Comparison of ENCODE assay signal across 9 mouse cellular contexts in the genomic region with DNA sequence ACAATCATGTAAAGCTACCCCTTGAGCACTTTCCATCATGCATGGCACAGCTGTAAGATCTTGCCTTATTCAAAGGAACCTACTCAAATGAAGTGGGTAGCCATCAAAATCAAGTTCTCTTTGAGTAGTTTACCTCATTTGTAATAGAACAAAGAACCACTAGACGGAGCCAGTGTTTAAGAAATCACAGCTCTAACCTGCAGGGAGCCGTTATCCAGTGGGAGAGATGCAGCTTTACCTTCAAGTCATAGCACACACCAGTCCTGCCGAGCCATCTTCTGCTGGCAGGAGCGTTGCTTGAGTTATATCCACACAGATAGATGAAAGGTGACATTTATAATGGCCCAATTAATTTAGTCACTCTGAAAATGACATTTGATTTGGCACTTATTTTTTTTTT. TPM values are rescaled to one million over a fixed set of nuclear protein-coding genes. Genes with fewer than 3 reads are reported as not detected.
DNase-seq lines count a peak whose midpoint lies in the region; ATAC-seq and TF ChIP-seq lines count a peak whose summit lies in the region.
"Had no signal": no experiment of that assay in that cellular context is flagged by ENCODE, and none has a peak within 500 bp of the region (broad histone marks: within the 10 kb centered on the region; RNA-seq: fewer than 3 reads in every experiment).

No protein-coding gene starts in this region.

- no peak overlapping the region for H3K9ac ChIP-seq in MEL (ENCODE audit: control insufficient read depth, low read depth, low read length, poor library complexity, severe bottlenecking)
- H3K9ac ChIP-seq in hindbrain, embryonic 15.5 days, result no peak overlapping the region
- H3K9ac ChIP-seq in midbrain, embryonic 16.5 days (ENCODE audit: low read depth, low read length), result no peak overlapping the region
- H3K9ac ChIP-seq: lung, embryonic 15.5 days had no signal

- H3K27ac ChIP-seq in MEL (ENCODE audit: control insufficient read depth, low read depth, low read length), result no peak overlapping the region
- no peak overlapping the region for H3K27ac ChIP-seq in hindbrain, embryonic 15.5 days (replicated peaks)
- H3K27ac ChIP-seq in midbrain, embryonic 16.5 days (ENCODE audit: low read length), result no peak overlapping the region
- H3K27ac ChIP-seq: lung, embryonic 15.5 days had no signal

- H3K79me2 ChIP-seq in MEL (ENCODE audit: control insufficient read depth, insufficient read depth, low read length, poor library complexity), result no peaks in the 10 kb centered on the region

- no peaks in the 10 kb centered on the region for H3K9me3 ChIP-seq in MEL (replicated peaks; ENCODE audit: insufficient read depth, low read length)
- no peaks in the 10 kb centered on the region for H3K9me3 ChIP-seq in hindbrain, embryonic 15.5 days
- no peaks in the 10 kb centered on the region for H3K9me3 ChIP-seq in midbrain, embryonic 16.5 days (replicated peaks; ENCODE audit: control insufficient read depth, low read length, poor library complexity, severe bottlenecking)
- H3K9me3 ChIP-seq: lung, embryonic 15.5 days had no signal

- TF ChIP-seq CTCF in MEL (IDR thresholded peaks at IDR 0.05 in 2 of 3, conservative IDR thresholded peaks at IDR 0.05 in 1 of 3; ENCODE audit: control insufficient read depth in 1 of 3, insufficient read depth in 1 of 3, low read depth in 2 of 3, low read length in 3 of 3, poor library complexity in 1 of 3, severe bottlenecking in 1 of 3), result peak; percentile 7 to 75 (median 33); a peak in 4 of 6 replicates

- no peak for TF ChIP-seq POLR2A in MEL (IDR thresholded peaks at IDR 0.05; ENCODE audit: control insufficient read depth in 1 of 2, insufficient read depth in 1 of 2, low read depth in 1 of 2, low read length in 2 of 2, poor library complexity in 1 of 2)

- H3K36me3 ChIP-seq in MEL (ENCODE audit: control insufficient read depth in 1 of 2, insufficient read depth in 2 of 2, low read length in 2 of 2), result no peaks in the 10 kb centered on the region
- H3K36me3 ChIP-seq in hindbrain, embryonic 15.5 days, result no peaks in the 10 kb centered on the region
- no peaks in the 10 kb centered on the region for H3K36me3 ChIP-seq in midbrain, embryonic 16.5 days (ENCODE audit: control insufficient read depth, insufficient read depth, low read length)
- H3K36me3 ChIP-seq: lung, embryonic 15.5 days had no signal

- no peak overlapping the region for H3K4me3 ChIP-seq in MEL (ENCODE audit: control insufficient read depth in 1 of 2, insufficient read depth in 1 of 2, low read depth in 2 of 2, low read length in 2 of 2)
- no peak overlapping the region for H3K4me3 ChIP-seq in hindbrain, embryonic 15.5 days
- no peak overlapping the region for H3K4me3 ChIP-seq in midbrain, embryonic 16.5 days (ENCODE audit: low read depth, low read length)
- H3K4me3 ChIP-seq: lung, embryonic 15.5 days had no signal

- WGBS in hindbrain, embryonic 15.5 days, result 4% methylated on average over 4 of the region's 4 CpGs
- 3% methylated on average over 4 of the region's 4 CpGs for WGBS in midbrain, embryonic 16.5 days

- H3K4me2 ChIP-seq in hindbrain, embryonic 15.5 days, result no peak overlapping the region
- H3K4me2 ChIP-seq in midbrain, embryonic 16.5 days (ENCODE audit: low read length), result no peak overlapping the region; the same call in 1 of the 2 replicates
- H3K4me2 ChIP-seq: lung, embryonic 15.5 days had no signal

- TF ChIP-seq EP300 in MEL (IDR thresholded peaks at IDR 0.05; ENCODE audit: low read depth in 1 of 2, low read length in 2 of 2), result no peak

- H3K4me1 ChIP-seq in MEL (ENCODE audit: control insufficient read depth in 1 of 2, insufficient read depth in 2 of 2, low read length in 2 of 2), result no peaks in the 10 kb centered on the region
- H3K4me1 ChIP-seq in hindbrain, embryonic 15.5 days (replicated peaks), result peaks cover 34% of the 10 kb centered on the region
- peaks cover 9% of the 10 kb centered on the region; the same call in 1 of the 2 replicates for H3K4me1 ChIP-seq in midbrain, embryonic 16.5 days (ENCODE audit: control insufficient read depth, insufficient read depth, low read length)

- TF ChIP-seq RAD21 in MEL (IDR thresholded peaks at IDR 0.05; ENCODE audit: low read depth, low read length), result peak; percentile 86

- H3K27me3 ChIP-seq in MEL (ENCODE audit: control insufficient read depth in 1 of 2, insufficient read depth in 2 of 2, low read length in 2 of 2), result no peaks in the 10 kb centered on the region
- peaks cover 10% of the 10 kb centered on the region for H3K27me3 ChIP-seq in hindbrain, embryonic 15.5 days
- H3K27me3 ChIP-seq in midbrain, embryonic 16.5 days (ENCODE audit: control insufficient read depth, insufficient read depth, low read depth, low read length), result peaks cover 8% of the 10 kb centered on the region

- ATAC-seq in hindbrain, embryonic 15.5 days (ENCODE audit: low FRiP score, low read depth), result 0 out of 2 replicates have a peak, but pooled peaks have one; percentile 60
- ATAC-seq in midbrain, embryonic 16.5 days, result peak; percentile 52; the same call in 1 of the 2 replicates
- ATAC-seq in activated CD4-positive, CD25-positive, alpha-beta regulatory T cell, adult 4 months, result no peak

- peak; percentile 22 to 43 for DNase-seq in kidney, adult 8-10 months
- no peak for DNase-seq in kidney, adult 11 months
- DNase-seq in MEL (ENCODE audit: low read depth, low spot score), result peak; percentile 48
- DNase-seq in cerebellum, adult 11-12 months, result peak; percentile 62
- DNase-seq in urinary bladder, adult 2 months (ENCODE audit: low spot score), result no peak

TF ChIP-seq in MEL, 35 proteins besides CTCF, POLR2A, EP300 and RAD21:
- TF ChIP-seq SMC3 (IDR thresholded peaks at IDR 0.05; ENCODE audit: low read depth, low read length), result peak; percentile 92
- peak; percentile 79 for TF ChIP-seq ZC3H11A (IDR thresholded peaks at IDR 0.05; ENCODE audit: low read depth, low read length)
- no peak for TF ChIP-seq NELFE (IDR thresholded peaks at IDR 0.05; ENCODE audit: low read depth, low read length)

RNA-seq across cellular contexts. Expression of a gene that starts 1.5 kb away (rescaled TPM):
- total RNA-seq in MEL (2012; rRNA removed), result not detected in 2 replicates
- not detected for polyA plus RNA-seq in MEL (2012; ENCODE audit: insufficient read depth in 1 of 2, insufficient read length in 2 of 2, low read depth in 1 of 2, low replicate concordance in 2 of 2, missing spikeins in 1 of 2)
- 3.3 and 3.6 TPM in 2 replicates for polyA plus RNA-seq in hindbrain, embryonic 15.5 days (2015; fragmentation: Nextera tagmentation; extraction: Ambion mirVana)
- 2.9 and 3.0 TPM in 2 replicates for polyA plus RNA-seq in midbrain, embryonic 16.5 days (2015; fragmentation: Nextera tagmentation; extraction: Ambion mirVana)
- polyA plus RNA-seq in urinary bladder, adult 2 months (2012; rRNA removed), result 1.2 and 1.9 TPM in 2 replicates
- polyA plus RNA-seq in activated CD4-positive, CD25-positive, alpha-beta regulatory T cell, adult 4 months (2017; shearing (Covaris generic)), result under 1 TPM in 1 of 2 experiments, not detected in 1; 0.19 TPM

RNA-seq across cellular contexts. Expression of a gene that starts 51.2 kb away (rescaled TPM):
- 5.0 and 6.7 TPM in 2 replicates for total RNA-seq in MEL (2012; rRNA removed)
- 10 to 100 TPM in 1 of 2 experiments, not detected in 1; 15.5 TPM for polyA plus RNA-seq in MEL (2012; ENCODE audit: insufficient read depth in 1 of 2, insufficient read length in 2 of 2, low read depth in 1 of 2, low replicate concordance in 2 of 2, missing spikeins in 1 of 2)
- 32.9 and 41.8 TPM in 2 replicates for polyA plus RNA-seq in hindbrain, embryonic 15.5 days (2015; fragmentation: Nextera tagmentation; extraction: Ambion mirVana)
- 36.3 and 40.4 TPM in 2 replicates for polyA plus RNA-seq in midbrain, embryonic 16.5 days (2015; fragmentation: Nextera tagmentation; extraction: Ambion mirVana)
- polyA plus RNA-seq in urinary bladder, adult 2 months (2012; rRNA removed), result 32.0 and 34.2 TPM in 2 replicates
- 10 to 100 TPM; 16.0 to 17.8 TPM for polyA plus RNA-seq in activated CD4-positive, CD25-positive, alpha-beta regulatory T cell, adult 4 months (2017; shearing (Covaris generic))

Comparison
In these comparisons a context has a peak if more than half of its experiments do, and no peak if none do; other contexts are left out.
1. DNase-seq: peak in kidney, adult 8-10 months (2 of 2), MEL (single experiment) and cerebellum, adult 11-12 months (single experiment); none in kidney, adult 11 months (single experiment) and urinary bladder, adult 2 months (single experiment).